8 mouse cellular contexts compared by ENCODE assay signal in genomic region chr3:37203984-37204428, GRCm38 (mm10). TPM values are rescaled to one million over a fixed set of nuclear protein-coding genes. Genes with fewer than 3 reads are reported as not detected.
DNase-seq lines count a peak whose midpoint lies in the region; ATAC-seq and TF ChIP-seq lines count a peak whose summit lies in the region.

No protein-coding gene starts in this region.

- H3K36me3 ChIP-seq in E14TG2a.4 (ENCODE audit: insufficient read depth, low read length) = no peaks in the 10 kb centered on the region
- H3K36me3 ChIP-seq in forebrain, embryonic 12.5 days (replicated peaks) = no peaks in the 10 kb centered on the region
- H3K36me3 ChIP-seq in heart, postnatal 0 days (replicated peaks; ENCODE audit: control insufficient read depth, insufficient read depth, low read length) = no peaks in the 10 kb centered on the region
- no peaks in the 10 kb centered on the region for H3K36me3 ChIP-seq in liver, embryonic 16.5 days (ENCODE audit: control insufficient read depth, insufficient read depth)
- no peaks in the 10 kb centered on the region for H3K36me3 ChIP-seq in neural tube, embryonic 13.5 days
- no peaks in the 10 kb centered on the region for H3K36me3 ChIP-seq in testis, adult 2 months (ENCODE audit: control insufficient read depth, insufficient read depth, low read length)

- peak; percentile 80 for DNase-seq in c-Kit-positive CD71-positive TER-119-positive erythroid progenitor cells, embryonic 14.5 days (ENCODE audit: low spot score)
- peak; percentile 83 for DNase-seq in heart, postnatal 0 days (ENCODE audit: low spot score)
- peak; percentile 82 to 84 for DNase-seq in kidney, postnatal 4 days

- H3K4me1 ChIP-seq in E14TG2a.4 (replicated peaks; ENCODE audit: low read depth, low read length) = no peaks in the 10 kb centered on the region; the same call in 1 of the 2 replicates
- H3K4me1 ChIP-seq in forebrain, embryonic 12.5 days = peaks cover 6% of the 10 kb centered on the region; the same call in 1 of the 2 replicates
- no peaks in the 10 kb centered on the region for H3K4me1 ChIP-seq in heart, postnatal 0 days (ENCODE audit: control insufficient read depth, insufficient read depth)
- no peaks in the 10 kb centered on the region for H3K4me1 ChIP-seq in liver, embryonic 16.5 days (ENCODE audit: control insufficient read depth, low read depth, low read length)
- H3K4me1 ChIP-seq in neural tube, embryonic 13.5 days (replicated peaks) = no peaks in the 10 kb centered on the region
- peaks cover 2% of the 10 kb centered on the region; the same call in 1 of the 2 replicates for H3K4me1 ChIP-seq in testis, adult 2 months (ENCODE audit: control insufficient read depth, insufficient read depth, low read length)

- H3K4me3 ChIP-seq in E14TG2a.4 (replicated peaks; ENCODE audit: low read length) = peak overlapping the region; percentile 76
- peak overlapping the region; percentile 49 for H3K4me3 ChIP-seq in forebrain, embryonic 12.5 days (replicated peaks)
- peak overlapping the region; percentile 66 for H3K4me3 ChIP-seq in heart, postnatal 0 days (ENCODE audit: low read depth, low read length)
- H3K4me3 ChIP-seq in liver, embryonic 16.5 days (ENCODE audit: low read depth, low read length) = peak overlapping the region; percentile 57
- peak overlapping the region; percentile 50 for H3K4me3 ChIP-seq in neural tube, embryonic 13.5 days
- H3K4me3 ChIP-seq in testis, adult 2 months (ENCODE audit: control insufficient read depth, low read depth, low read length) = peak overlapping the region; percentile 67

- H3K4me2 ChIP-seq in forebrain, embryonic 12.5 days = peak overlapping the region; percentile 85
- peak overlapping the region; percentile 91 for H3K4me2 ChIP-seq in heart, postnatal 0 days (ENCODE audit: low read depth, low read length)
- peak overlapping the region; percentile 72 for H3K4me2 ChIP-seq in liver, embryonic 16.5 days (ENCODE audit: low read depth, low read length)
- H3K4me2 ChIP-seq in neural tube, embryonic 13.5 days = peak overlapping the region; percentile 91

- TF ChIP-seq POLR2A in testis, adult 2 months (IDR thresholded peaks at IDR 0.05; ENCODE audit: control insufficient read depth, low read depth, low read length) = no peak

- TF ChIP-seq CTCF in E14TG2a.4 (conservative IDR thresholded peaks at IDR 0.05; ENCODE audit: low read length) = peak; percentile 78
- peak; percentile 96 for TF ChIP-seq CTCF in heart, postnatal 0 days (IDR thresholded peaks at IDR 0.05; ENCODE audit: low read depth)
- TF ChIP-seq CTCF in testis, adult 2 months (IDR thresholded peaks at IDR 0.05; ENCODE audit: control insufficient read depth, insufficient read depth, insufficient replicate concordance, low read depth, low read length) = peak; percentile 25; the same call in 1 of the 2 replicates

- H3K9ac ChIP-seq in forebrain, embryonic 12.5 days = peak overlapping the region; percentile 68
- H3K9ac ChIP-seq in heart, postnatal 0 days (replicated peaks; ENCODE audit: low read depth, low read length) = peak overlapping the region; percentile 49; the same call in 1 of the 2 replicates
- peak overlapping the region; percentile 51 for H3K9ac ChIP-seq in liver, embryonic 16.5 days (ENCODE audit: low read depth, low read length)
- H3K9ac ChIP-seq in neural tube, embryonic 13.5 days = peak overlapping the region; percentile 77

- 3% methylated on average over 11 of the region's 11 CpGs for WGBS in forebrain, embryonic 12.5 days
- 1% methylated on average over 11 of the region's 11 CpGs for WGBS in heart, postnatal 0 days
- 0% methylated on average over 11 of the region's 11 CpGs for WGBS in liver, embryonic 16.5 days (ENCODE audit: insufficient replicate concordance)
- WGBS in neural tube, embryonic 13.5 days = 2% methylated on average over 11 of the region's 11 CpGs

- peak; percentile 76; the same call in 1 of the 2 replicates for ATAC-seq in forebrain, embryonic 12.5 days (ENCODE audit: low FRiP score)
- peak; percentile 53; the same call in 1 of the 2 replicates for ATAC-seq in heart, postnatal 0 days (ENCODE audit: insufficient read depth, low read depth)
- peak; percentile 27; the same call in 1 of the 2 replicates for ATAC-seq in liver, embryonic 16.5 days (ENCODE audit: low read depth)
- ATAC-seq in neural tube, embryonic 13.5 days (ENCODE audit: low read depth) = peak; percentile 82

- no peak for TF ChIP-seq EP300 in heart, postnatal 0 days (IDR thresholded peaks at IDR 0.05; ENCODE audit: low read depth)

- H3K27me3 ChIP-seq in E14TG2a.4 (ENCODE audit: insufficient read depth, low read length) = no peaks in the 10 kb centered on the region; the same call in 1 of the 2 replicates
- H3K27me3 ChIP-seq in forebrain, embryonic 12.5 days = 0 out of 2 replicates have a peak, but pooled peaks cover 4% of the 10 kb centered on the region
- H3K27me3 ChIP-seq in heart, postnatal 0 days (ENCODE audit: control insufficient read depth, insufficient read depth, low read length) = no peaks in the 10 kb centered on the region
- H3K27me3 ChIP-seq in liver, embryonic 16.5 days (ENCODE audit: control insufficient read depth, insufficient read depth, low read depth, low read length) = no peaks in the 10 kb centered on the region
- H3K27me3 ChIP-seq in neural tube, embryonic 13.5 days = no peaks in the 10 kb centered on the region
- no peaks in the 10 kb centered on the region for H3K27me3 ChIP-seq in testis, adult 2 months (ENCODE audit: control insufficient read depth, insufficient read depth, low read length)

- H3K9me3 ChIP-seq in E14TG2a.4 (ENCODE audit: low read length) = no peaks in the 10 kb centered on the region
- no peaks in the 10 kb centered on the region for H3K9me3 ChIP-seq in forebrain, embryonic 12.5 days
- no peaks in the 10 kb centered on the region for H3K9me3 ChIP-seq in heart, postnatal 0 days (replicated peaks; ENCODE audit: control insufficient read depth, low read length)
- no peaks in the 10 kb centered on the region for H3K9me3 ChIP-seq in liver, embryonic 16.5 days (replicated peaks; ENCODE audit: control insufficient read depth, low read length)
- no peaks in the 10 kb centered on the region for H3K9me3 ChIP-seq in neural tube, embryonic 13.5 days

- no peak overlapping the region for H3K27ac ChIP-seq in forebrain, embryonic 12.5 days
- no peak overlapping the region for H3K27ac ChIP-seq in heart, postnatal 0 days (ENCODE audit: low read depth)
- no peak overlapping the region for H3K27ac ChIP-seq in liver, embryonic 16.5 days (ENCODE audit: low read length)
- H3K27ac ChIP-seq in neural tube, embryonic 13.5 days (replicated peaks) = no peak overlapping the region
- no peak overlapping the region for H3K27ac ChIP-seq in testis, adult 2 months (ENCODE audit: control insufficient read depth, insufficient read depth, low read depth, low read length)

RNA-seq across cellular contexts. Expression of gene Il21, which starts 28.4 kb away (rescaled TPM):
- polyA plus RNA-seq in forebrain, embryonic 12.5 days (2016; fragmentation: Nextera tagmentation; extraction: Ambion mirVana) = not detected in 2 replicates
- not detected in 2 replicates for total RNA-seq in heart, postnatal 0 days (2014; rRNA removed; ENCODE audit: low replicate concordance)
- not detected in 2 replicates for polyA plus RNA-seq in heart, postnatal 0 days (2015; fragmentation: Nextera tagmentation; extraction: Ambion mirVana)
- not detected in 2 replicates for polyA plus RNA-seq in liver, embryonic 16.5 days (2015; fragmentation: Nextera tagmentation; extraction: Ambion mirVana)
- not detected in 2 replicates for polyA plus RNA-seq in neural tube, embryonic 13.5 days (2015; fragmentation: Nextera tagmentation; extraction: Ambion mirVana)
- 0.06 and 0.10 TPM in 2 replicates for polyA plus RNA-seq in testis, adult 2 months (2012; rRNA removed)

Comparison
In these comparisons a context has a peak if more than half of its experiments do, and no peak if none do; other contexts are left out.
1. CTCF ChIP-seq: peak in every context shown above with its lines; median percentile 96 in heart, postnatal 0 days; 78 in E14TG2a.4; 25 in testis, adult 2 months.
2. ATAC-seq: peak in every context shown above with its lines; median percentile 82 in neural tube, embryonic 13.5 days; 76 in forebrain, embryonic 12.5 days; 53 in heart, postnatal 0 days; 27 in liver, embryonic 16.5 days.